Mouse (Mus musculus) liver, adult (tissue): ENCODE measurements around the gene Emg1.

ENCODE experiments used
- GATA4 ChIP-seq: IDR thresholded peaks from 2 replicates; pipeline ENCODE4 v1.6.1; 2014; ENCODE audit warnings: mild to moderate bottlenecking, low read length; ENCODE audit not compliant: insufficient replicate concordance

Emg1 gene

DNA sequence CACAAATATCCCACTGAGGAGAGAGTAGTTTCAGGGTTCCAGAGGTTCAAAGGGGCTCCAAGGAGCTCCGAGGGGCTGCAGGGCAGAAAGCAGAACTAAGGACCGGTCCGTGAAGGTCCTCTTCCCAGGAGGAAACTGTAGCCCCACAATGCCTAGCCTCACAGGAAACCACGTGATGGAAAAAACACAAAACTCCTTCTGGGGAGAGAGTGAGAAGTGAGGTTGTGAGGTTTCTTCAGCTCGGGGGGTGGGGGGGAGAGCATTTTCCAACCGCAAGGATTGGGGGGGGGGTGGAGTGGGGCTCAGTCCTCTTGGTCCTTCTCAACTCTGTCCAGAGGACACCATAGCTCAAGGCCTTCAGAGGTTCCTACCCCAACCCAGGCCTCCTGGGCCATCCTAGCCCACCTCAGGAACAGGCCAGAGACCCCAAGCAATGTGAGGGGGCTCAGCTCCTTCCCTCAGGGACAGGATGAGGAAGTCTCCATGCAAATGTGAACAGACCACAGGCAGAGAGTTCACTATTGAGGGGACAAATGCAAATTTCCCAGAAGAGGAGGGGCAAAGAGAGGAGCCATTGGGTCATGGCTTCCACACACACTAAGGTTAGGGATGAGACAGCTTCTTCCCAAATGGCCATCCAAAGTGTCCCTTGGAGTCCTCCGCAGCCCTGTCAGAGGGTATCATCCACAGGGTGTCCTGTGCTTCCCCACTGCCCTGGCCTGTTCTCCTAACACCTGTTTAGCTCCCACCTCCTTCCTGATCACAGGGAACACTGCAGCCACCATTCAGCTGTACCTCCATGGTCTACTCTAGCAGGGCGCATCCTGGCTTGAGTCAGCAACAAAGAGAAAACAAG, 18.1 kb upstream of the Emg1 start:
- no peak for TF ChIP-seq GATA4

DNA sequence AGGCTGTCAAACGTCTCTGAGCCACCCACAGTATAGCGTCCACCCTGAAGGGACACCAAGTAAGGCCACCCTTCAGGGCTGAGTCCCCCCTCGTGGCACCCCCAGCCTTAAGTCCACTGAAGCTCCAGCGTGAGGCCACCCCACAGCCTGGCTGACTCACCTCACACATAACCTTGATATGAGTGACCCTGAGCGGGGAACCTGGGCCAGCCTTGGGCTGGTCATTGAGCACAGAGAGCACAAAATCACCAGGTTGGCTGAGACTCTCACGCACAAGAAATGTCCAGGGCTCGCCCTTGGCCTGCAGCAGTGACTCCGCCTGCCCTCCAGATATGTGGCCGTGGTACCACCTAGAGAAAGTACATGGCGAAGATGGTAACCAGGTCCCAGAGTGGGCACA, 16.6 kb upstream of the Emg1 start:
- TF ChIP-seq GATA4 = no peak

DNA sequence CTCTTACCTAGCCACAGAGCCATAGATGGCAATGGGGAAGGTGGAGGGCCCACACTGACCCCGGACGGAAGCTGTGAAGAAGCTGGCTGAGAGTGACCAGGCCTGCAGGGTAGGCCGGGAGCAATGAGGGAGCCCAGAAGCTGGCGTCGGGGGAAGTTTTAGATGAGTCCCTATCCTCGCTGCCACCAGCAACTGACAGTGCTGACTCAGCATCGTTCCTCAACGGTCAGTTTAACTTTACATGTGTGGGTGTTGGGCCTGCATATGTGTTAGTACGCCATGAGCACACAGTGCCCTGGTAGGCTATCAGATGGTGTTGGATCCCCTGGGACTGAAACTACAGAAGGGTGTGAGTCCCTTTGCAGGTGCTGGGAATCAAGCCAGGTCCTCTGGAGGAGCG, 12.5 kb upstream of the Emg1 start:
- no peak for TF ChIP-seq GATA4

DNA sequence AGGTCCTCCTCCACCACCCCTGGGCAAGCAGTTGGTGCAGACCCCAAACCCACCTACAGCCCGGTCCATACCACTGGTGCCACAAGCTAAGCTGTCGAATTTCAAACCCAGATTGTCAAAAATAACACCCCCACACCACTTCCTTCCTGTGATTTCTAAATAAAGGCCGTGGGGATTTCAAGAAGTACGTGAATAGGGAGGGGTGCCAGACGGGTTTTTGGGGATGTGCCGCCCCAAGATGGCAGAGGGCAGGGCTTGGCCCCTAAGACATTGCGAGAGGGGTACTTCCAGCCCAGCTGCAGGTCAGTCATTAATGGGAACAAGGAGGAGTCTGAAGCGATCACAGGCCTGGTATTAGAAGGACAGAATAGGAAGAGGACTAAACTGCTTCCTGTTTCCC, 11.6 kb upstream of the Emg1 start:
- no peak for TF ChIP-seq GATA4

DNA sequence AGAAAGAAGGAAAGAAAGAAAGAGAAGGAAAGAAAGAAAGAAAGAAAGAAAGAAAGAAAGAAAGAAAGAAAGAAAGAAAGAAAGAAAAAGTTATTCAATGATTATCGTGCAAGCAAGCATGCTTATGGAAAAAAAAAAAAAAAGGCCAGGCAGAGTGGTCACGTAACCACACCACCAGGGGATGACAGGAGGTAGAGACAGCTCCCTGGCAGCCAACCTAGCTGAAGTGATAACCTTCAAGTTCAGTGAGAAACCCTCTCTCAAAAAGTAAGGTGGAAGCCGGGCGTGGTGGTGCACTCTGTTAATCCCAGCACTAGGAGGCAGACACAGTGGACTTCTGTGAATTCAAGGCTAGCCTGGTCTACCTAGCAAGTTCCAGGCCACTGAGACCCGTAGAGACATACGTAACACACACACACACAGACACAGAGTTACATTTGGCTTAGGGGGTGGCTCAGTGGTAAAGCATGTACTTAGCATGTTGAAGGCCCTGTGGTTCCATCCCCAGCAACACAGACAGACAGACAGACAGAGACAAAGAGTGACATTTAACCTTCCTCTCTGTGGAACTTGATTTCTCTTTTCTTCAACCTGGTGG, 11.0 kb upstream of the Emg1 start:
- TF ChIP-seq GATA4 = no peak

DNA sequence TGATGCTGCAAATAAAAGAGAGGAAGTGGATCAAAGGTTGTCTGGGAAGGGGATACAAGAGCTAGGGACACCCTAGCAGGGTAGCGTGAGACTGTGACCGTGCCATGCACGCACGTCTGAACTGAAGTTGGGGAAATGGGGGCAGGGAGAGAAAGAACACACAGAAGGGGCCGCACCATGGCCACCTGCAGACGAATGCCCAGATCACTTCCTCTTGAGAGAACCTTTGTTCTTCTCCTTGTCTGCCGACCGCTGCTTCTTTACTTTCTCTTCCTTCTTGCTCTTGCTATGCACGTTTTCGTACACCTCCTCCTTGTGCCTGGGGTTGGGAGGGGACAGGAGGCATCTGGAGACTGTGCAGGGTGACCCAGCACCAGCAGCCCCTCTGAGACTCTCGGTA, 8.9 kb upstream of the Emg1 start:
- no peak for TF ChIP-seq GATA4

DNA sequence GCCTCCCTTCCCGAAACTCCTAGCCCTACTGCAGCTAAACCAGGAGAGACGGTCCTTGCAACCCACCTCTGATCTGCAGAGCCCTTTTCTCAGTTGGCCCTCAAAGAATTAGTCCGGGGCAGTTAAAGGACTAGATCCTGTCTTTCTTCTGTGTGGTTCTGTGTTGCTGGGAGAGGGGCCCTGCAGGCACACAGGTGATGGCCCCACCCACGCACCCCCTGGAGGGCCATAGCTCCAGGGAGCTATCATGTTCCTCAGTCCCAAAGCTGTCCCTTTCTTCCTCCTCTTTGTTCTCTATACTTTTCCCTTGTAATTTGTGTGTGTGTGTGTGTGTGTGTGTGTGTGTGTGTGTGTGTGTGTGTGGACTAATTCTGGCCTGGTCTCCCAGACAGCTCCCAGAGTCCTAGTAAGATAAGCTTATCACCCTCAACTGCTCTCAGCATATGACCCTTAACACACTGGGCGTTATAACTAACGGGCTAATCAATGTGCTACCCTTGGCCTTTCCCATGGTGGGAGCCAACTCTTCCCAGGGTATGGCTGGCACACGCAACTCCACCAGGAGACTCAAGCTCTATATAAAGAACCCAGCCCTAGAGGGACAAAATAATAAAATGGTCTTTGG, 7.5 kb upstream of the Emg1 start:
- peak; percentile 84 for TF ChIP-seq GATA4

DNA sequence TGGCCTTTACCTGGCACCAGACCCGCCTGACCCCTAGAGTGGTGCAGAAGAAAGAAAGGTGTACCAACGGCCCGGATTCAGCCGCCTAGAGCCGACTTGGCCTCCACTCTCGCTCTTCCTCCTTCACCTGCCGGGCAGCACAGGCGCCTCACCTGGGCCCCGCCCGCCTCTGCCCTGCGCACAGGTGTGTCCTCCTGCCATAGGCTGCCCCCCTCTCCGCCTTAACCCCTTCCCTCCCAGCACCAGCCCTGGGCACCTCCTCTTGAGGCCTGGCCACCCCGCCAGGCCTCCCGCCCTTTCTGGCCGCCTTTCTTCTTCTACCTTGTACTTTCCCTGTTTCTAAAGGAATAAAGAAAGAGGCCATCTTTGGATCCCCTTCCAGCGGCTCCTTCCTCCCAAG, 6.7 kb upstream of the Emg1 start:
- no peak for TF ChIP-seq GATA4

DNA sequence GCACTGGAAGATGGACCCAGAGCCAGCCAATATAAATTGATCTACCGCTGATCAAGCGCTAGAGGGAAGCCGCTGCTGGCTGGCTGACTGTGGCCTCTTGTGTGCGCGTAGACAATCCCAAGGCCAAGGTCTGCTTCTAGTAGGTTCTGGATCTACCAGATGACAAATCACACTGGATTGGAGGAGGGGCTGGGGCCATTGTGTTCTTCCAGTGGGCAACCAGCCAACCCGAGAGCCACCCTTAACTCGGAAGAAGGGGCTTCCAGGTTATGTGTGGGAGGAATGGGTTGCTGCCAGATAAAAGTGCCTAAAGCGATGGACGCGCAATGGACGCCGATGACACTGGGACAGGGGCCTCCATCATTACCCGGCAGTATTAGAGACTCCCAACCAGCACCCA, 6.0 kb upstream of the Emg1 start:
- TF ChIP-seq GATA4 = no peak

DNA sequence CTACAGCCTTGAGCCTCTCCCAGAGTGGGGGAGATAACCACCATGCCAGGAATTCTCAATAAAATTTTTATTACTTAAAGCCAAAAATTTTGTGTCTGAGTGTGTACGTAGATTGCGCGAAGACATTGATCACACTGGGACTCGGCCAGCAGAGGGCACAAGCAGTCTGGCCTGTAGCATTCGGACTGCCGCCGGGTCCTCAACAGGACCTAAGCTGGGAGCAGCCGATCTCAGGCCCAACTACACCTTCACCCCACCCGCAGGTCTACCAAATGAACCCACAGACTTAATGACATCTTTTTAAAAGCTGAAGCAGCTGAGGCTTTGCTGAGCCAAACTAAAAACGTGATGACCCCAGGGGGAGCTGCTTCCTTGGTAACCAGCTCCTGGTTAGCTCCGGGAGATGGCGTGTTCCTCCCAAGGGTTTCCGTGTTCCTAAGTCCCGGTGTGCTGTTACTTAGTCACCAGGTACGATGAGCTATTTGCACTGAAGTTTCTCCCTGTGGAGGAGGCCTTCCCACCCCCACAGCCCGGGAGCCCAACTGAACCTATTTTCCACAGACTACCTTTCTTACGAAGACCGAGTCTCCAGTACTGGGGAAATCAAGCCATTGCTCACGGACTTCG, 5.0 kb upstream of the Emg1 start:
- no peak for TF ChIP-seq GATA4

DNA sequence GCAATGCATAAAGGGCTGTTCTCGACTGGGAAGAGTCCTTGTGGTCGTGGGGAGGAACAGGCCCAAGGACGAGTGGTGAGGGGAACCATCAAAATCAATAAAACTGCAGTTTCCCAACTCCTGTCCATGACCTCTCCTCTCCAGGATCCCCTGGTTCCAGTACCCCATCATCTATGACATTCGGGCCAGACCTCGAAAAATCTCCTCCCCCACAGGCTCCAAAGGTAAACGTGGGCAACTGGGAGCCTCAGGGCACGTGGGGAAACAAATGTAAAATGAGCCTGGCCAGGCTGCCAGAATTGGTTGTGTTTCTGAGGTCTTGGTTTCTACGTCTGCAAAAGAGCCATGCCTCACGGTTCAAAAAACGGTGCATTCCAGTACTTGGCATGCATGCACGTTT, 940 bp upstream of the Emg1 start:
- TF ChIP-seq GATA4 = no peak

DNA sequence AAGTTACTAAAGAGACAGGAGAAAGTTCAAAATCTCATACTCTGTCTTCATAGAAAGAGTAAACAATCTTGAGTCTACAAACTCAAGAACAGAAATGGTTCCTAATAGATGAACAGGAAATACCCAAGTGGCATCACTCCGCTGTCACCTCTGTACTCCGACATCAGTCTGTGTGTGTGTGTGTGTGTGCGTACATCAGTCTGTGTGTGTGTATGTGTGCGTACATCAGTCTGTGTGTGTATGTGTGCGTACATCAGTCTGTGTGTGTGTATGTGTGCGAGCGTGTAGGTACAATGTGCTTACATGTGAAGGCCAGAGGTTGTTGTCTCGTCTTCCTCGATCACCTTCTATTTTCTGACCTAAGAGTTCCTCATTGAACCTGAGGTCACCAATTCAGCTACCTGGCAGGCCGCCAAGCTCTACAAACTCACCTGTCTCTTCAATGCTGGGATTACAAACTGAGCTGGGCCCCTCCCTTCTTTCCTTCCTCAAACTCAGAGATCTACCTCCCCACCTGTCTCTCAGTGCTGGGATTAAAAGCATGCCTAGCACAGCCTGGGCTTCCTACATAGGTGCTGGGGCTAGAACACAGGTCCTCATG, 3.6 kb downstream of the Emg1 start:
- TF ChIP-seq GATA4 = no peak

DNA sequence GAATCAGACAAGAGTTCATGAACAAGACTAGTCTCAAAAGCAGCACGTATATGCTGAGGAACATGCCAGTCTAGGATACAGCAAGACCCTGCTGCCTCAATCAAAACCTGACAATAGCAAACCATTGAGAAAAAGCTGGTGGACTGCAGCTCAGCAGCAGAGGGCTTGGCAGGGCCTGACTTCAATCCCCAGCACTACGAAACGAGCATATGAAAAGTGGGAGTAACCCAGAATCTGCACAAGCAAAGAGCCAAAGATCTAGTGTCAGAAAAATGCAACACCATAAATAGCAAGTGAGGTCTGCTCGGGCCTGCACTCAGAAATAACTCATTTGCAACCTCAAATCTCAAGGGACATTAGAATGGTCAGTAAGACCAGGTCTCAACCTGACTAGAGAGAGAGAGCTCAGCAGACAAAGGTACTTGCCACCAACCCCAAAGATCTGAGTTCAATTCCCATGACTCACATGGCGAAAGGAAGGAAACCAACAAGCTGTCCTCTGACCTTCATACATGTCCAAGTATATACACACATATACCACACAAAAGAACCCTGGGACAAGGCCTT, 5.8 kb downstream of the Emg1 start:
- no peak for TF ChIP-seq GATA4

DNA sequence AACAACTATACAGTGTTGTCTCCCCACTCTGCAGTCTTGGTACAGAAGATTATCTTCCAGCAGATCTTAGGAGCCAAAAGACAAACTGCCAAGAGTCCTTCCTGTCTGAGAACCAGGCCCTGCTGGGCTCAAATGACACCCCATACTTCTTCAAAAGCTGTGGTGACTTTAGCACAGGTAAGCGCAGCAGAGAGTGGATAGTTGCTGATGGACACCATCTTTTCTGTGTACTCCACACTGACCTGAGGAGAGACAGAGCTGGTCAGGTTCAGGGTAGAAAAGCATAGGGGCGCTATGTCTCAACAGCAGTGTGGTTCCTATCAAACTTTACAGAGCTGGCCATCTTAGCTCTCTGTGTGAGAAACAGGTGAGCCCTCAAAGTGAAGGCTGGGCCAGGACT, 7.6 kb downstream of the Emg1 start:
- no peak for TF ChIP-seq GATA4

DNA sequence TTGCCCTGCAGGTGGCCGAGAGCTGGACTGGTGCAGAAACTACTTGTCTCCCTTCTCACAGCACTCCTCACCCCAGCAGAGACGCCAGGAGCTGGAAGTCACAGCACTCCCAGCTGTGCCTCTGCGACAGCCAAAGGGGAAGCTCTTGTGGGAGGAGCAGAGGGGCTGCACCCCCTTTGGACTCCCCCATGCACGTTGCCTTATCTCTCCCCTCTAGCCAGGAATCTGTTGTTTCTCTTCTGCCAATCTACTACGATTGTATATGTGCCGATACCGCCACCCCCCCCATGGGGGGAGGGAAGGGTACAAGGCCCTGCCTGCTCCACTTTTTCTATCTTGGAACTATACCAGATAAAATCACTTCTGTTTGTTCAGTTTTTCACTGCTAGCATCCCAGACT, 8.2 kb downstream of the Emg1 start:
- no peak for TF ChIP-seq GATA4
